Mouse (Mus musculus) brain, embryonic 14.5 days (tissue): ENCODE measurements around the gene Pop7. TPM values are rescaled to one million over a fixed set of nuclear protein-coding genes. Genes with fewer than 3 reads are reported as not detected.

Source experiments
- DNase-seq: peaks from one replicate; pipeline ENCODE4 v3.0.0-alpha.2; 2011; ENCODE audit warnings: low read depth
- CTCF ChIP-seq: fragments of 200-500 bp; IDR thresholded peaks from 2 replicates; pipeline ENCODE4 v1.5.1; 2012; ENCODE audit warnings: inconsistent platforms, mild to moderate bottlenecking, moderate library complexity, borderline replicate concordance; ENCODE audit not compliant: insufficient read depth, insufficient read length; ENCODE audit errors: extremely low read depth
- POLR2A ChIP-seq: fragments of 200-500 bp; IDR thresholded peaks from 2 replicates; pipeline ENCODE4 v1.6.1; 2012; ENCODE audit warnings: mild to moderate bottlenecking, inconsistent platforms, borderline replicate concordance; ENCODE audit not compliant: poor library complexity, insufficient read depth, insufficient read length, severe bottlenecking; ENCODE audit errors: extremely low read depth
- polyA plus RNA-seq: library from polyadenylated mRNA; depleted of rRNA; stranded (reverse); fragments of >200 nt; gene quantifications from 2 replicates; pipeline ENCODE4 v1.2.3, GENCODE M21; 2012

The Pop7 gene
- polyA plus RNA-seq, 1 experiment = 64.3 TPM

DNA sequence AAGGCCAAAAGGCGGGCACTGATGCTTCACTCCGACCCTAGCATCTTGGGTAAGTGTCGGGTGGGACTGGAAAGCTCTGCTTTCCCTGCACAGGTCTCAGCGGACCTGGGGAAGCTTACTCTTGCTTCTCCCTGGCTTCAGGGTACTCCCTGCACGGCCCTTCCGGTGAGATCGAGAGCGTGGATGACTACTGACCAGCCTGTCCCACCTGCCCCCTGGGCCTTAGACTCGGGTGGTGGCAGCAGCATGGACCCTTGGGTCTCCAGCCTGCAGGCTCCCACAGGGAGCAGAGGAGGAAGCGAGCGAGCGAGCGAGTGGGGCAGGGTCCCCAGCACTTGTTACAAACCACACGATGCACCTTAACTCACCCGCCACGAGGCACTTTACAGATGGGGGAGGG is 23.2 kb upstream of the Pop7 start:
- TF ChIP-seq POLR2A (no peak), CTCF (no peak)
- no peak for DNase-seq

DNA sequence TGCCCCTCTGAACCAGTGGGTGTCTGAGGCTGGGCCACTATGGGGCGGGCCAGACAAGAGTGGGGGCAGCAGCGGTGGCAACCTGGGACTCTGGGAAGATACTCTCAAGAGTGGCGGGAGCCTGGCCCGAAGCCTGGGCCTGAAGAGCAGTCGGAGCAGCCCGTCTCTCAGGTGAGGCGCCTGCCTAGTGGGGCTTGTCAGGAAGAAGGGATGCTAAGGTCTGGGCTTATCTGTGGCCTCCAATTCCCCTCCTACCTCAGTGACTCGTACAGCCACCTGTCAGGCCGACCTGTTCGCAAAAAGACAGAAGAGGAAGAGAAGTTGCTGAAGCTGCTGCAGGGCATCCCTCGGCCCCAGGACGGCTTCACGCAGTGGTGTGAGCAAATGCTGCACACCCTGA is 22.4 kb upstream of the Pop7 start:
- no peak for DNase-seq

DNA sequence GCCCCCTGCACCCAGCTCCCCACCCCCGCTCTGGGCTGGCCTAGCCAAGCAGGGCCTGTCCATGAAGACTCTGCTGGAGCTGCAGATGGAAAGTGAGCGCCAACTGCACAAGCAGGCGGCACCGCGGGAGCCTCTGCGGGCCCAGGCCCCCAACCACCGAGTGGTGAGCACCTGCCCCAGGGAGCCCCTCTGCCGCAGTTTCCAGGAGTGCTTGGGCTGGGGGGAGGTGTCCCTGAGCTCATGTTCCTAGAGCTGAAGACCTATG is 21.9 kb upstream of the Pop7 start:
- DNase-seq = no peak

More for the DNA sequence above, 22.4 kb upstream of the Pop7 start:
- TF ChIP-seq POLR2A (no peak), CTCF (no peak)

DNA sequence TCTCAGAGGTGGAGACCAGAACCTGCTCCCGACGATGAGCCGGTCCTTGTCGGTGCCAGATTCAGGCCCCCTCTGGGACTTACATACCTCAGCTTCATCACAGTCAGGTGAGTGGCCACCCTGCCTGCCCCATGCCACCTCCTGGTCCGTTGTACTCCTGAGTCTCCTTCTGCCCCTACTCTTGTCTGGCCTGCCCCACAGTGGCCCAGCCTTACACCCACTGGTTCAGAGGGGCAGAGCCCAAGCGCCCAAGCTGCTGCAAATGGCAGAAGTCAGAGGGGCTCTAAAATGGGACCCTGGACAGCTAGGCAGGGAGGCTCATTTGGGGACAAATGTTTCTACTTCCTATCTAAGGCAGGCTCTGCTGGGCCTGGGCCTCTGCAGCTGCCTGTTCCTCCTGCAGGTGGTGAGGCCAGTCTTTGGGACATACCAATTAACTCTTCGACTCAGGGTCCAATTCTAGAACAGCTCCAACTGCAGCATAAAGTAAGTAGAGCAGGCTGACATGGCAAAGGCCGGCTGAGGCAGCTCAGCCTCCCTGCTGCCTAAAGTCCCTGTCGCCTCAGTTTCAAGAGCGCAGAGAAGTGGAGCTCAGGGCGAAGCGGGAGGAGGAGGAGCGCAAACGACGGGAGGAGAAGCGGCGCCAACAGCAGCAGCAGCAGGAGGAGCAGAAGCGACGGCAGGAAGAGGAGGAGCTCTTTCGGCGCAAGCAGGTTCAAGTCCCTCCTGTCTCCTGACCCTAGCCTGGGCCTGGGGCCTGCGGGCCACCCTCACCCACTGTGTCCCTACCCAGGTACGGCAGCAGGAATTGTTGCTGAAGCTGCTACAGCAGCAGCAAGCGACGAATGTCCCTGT is 21.3 kb upstream of the Pop7 start:
- TF ChIP-seq CTCF (no peak), POLR2A (no peak)
- no peak for DNase-seq

More for the DNA sequence above, 21.9 kb upstream of the Pop7 start:
- TF ChIP-seq POLR2A = no peak
- no peak for TF ChIP-seq CTCF

DNA sequence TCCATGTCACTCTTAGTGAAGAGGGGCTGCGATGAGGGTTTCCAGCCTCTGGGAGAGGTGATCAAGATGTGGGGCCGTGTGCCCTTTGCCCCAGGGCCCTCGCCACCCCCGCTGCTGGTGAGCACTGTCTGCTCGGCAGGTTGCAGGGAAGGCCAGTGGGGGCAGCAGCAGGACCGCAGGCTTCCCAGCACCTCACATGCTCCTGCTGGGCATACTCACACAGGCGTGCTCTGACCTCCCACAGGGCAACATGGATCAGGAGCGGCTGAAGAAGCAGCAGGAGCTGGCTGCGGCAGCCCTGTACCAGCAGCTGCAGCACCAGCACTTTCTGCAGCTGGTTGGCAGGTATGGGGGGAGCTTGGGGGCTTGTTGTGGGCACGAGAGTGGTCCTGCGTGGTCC is 20.4 kb upstream of the Pop7 start:
- TF ChIP-seq POLR2A (no peak), CTCF (no peak)
- DNase-seq = no peak

DNA sequence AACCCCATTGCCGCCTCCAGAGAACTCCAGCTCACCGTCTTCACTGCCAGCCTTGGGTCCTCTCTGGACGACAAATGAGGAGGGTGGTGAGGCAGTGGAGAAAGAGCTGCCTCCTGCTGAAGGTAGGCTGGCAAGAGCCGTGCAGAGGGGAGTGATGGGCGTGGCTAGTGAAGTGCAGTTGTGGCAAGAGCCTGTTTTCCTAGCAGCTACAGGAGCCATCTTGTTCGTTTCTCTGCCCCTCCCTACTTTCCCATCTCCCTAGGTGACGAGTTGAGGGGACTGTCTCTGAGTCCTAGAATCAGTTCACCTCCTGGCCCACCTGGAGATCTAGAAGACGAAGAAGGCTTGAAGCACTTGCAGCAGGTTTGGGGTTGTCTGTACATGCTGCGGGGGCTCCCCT is 19.5 kb upstream of the Pop7 start:
- no peak for DNase-seq
- TF ChIP-seq CTCF (no peak), POLR2A (no peak)

DNA sequence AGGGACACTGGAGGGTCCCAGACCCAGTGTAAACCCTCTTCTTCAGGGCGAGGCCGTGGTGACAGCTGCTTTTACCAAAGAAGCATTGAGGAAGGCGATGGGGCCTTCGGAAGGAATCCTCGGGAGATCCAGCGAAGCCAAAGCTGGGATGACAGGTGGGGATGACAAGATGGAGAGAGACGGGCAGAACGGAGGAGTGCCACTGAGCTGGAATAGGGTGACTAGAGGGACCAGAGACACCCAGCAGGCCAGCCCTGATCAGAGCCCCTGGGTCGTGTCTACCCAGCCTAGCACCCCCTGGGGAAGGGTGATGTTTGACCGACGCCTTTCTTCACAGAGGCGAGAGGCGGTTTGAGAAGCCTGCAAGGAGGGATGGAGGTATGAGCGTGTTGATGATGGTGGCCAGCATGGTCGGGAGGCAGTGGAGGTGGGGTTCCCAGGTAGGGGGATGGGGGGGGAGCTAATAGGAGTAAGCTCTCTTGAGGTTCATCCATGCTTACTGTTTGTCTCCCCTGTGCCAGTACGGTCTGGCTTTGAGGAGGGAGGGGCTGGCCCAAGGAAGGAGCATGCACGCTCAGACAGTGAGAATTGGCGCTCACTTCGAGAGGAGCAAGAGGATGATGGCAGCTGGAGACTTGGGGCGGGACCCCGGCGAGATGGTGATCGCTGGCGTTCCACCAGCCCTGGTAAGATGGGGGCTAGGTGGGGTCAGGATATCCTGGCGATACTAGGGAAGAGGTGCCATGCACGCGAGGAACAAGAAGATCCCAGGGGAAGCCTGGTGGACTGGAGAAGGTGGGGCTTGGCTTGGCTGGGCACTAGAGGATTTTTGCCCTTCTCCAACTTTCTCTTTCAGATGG is 17.6 kb upstream of the Pop7 start:
- no peak for TF ChIP-seq CTCF
- no peak for DNase-seq

DNA sequence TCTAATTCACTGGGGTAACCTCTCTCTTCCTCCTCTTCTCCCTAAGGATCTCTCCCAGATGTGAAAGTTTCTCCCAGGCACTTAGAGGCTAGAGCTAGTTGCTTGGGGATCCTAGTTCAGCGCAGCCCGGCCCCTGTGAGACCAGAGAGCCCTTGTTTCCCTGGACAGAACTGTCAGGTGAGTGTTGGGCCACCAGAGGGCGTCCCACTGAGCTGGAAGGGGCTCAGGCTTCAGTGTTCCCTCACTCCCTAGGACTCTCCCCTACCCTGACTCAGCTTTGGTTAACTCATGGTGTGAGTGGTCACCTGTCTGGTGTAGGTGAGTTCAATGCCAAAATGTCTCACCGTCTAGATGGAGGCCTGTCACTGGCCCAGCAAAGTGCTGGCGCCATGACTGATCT is 16.1 kb upstream of the Pop7 start, which contains the start of gene Gigyf1:
TSS of gene Gigyf1 (plus strand) at position 113 of the 400 bp plus-strand sequence.
- TF ChIP-seq POLR2A (no peak), CTCF (peak; percentile 56)
- no peak for DNase-seq

DNA sequence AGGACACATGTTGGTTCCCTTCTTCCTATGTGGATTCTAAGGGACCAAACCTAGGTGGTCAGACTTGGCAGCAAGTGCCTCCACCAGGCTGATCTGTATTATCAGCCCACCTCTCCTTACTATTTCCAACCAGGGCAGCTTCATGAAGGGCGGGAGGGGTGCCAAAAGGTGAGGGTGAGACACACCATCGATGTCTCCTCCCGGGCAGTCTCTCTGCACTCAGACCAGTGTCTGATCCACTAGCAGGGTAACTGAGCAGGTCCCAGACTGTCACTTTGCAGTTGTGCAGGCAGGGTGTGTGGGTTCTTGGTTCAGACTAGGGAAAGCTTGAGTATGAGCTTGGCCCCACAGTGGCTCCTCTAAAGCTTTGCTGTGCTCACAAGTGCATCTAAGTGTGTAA is 12.5 kb upstream of the Pop7 start:
- TF ChIP-seq CTCF (no peak), POLR2A (no peak)
- no peak for DNase-seq

DNA sequence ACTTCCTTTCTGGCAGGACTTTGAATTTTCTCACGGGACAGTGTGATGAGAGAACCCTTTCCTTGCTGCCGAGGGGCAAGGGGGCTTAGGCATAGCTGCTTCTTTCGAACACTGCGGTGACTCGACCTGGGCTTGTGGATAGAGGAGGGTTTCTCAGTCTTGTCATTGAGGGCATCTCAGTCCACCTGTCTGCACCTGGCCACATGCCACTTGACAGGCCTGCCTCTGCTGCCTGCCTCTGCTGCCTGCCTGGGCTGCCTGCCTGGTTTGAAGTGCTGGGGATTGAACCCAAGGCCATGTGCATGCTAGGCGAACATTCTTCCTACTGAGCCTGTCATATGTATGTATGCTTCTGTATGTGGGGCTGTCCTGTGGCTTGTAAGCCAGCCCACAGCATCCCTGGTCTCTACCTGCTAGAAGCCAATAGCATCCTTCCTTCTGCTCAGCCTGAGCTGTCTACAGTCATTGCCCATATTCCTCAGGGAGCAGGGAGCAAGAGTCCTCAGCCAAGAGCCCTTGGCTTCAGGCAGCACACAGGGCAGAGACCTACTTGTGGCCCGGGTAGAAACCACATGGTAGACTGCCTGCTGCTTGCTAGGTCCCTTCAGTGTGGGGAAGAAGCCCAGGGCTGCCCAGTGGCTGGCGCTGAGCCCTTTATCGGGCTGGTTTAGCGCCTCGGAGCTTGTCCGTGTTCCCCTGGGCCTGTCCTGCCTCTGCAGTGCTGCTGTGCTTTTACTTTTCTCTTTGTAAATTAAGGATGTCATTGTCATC is 11.8 kb upstream of the Pop7 start:
- TF ChIP-seq CTCF = no peak
- TF ChIP-seq POLR2A = no peak
- DNase-seq = no peak
